Mouse (Mus musculus) erythroblast, embryonic 14.5 days (primary cell): Measurements from ENCODE around the gene Myo5c. TPM values are rescaled to one million over a fixed set of nuclear protein-coding genes. Genes with fewer than 3 reads are reported as not detected.
"Not testable (repeated sequence)": the region's sequence is repeated elsewhere in the genome, so short reads cannot be mapped to it uniquely, and the experiment has no call there.

Source experiments
- H3K27me3 ChIP-seq: 2 replicates; pipeline ENCODE4 v1.6.1; 2012; ENCODE audit warnings: inconsistent platforms; ENCODE audit not compliant: control insufficient read depth
- H3K36me3 ChIP-seq: 2 replicates; pipeline ENCODE4 v1.6.1; 2012; ENCODE audit warnings: mild to moderate bottlenecking, inconsistent platforms; ENCODE audit not compliant: control insufficient read depth
- H3K4me1 ChIP-seq: 2 replicates; pipeline ENCODE4 v1.6.1; 2012; ENCODE audit warnings: inconsistent platforms; ENCODE audit not compliant: control insufficient read depth
- H3K4me3 ChIP-seq: replicated peaks from 2 replicates; pipeline ENCODE3; 2012; ENCODE audit warnings: moderate library complexity, mild to moderate bottlenecking, inconsistent platforms
- H3K9me3 ChIP-seq: 2 replicates; pipeline ENCODE4 v1.6.1; 2012; ENCODE audit warnings: low read length, inconsistent platforms, mixed read lengths; ENCODE audit not compliant: control insufficient read depth
- GATA1 ChIP-seq: IDR thresholded peaks from 2 replicates; pipeline ENCODE4 v1.6.1; 2012; ENCODE audit warnings: low read length, inconsistent platforms, mixed read lengths
- TAL1 ChIP-seq: IDR thresholded peaks from 3 replicates; pipeline ENCODE4 v1.6.1; 2012; ENCODE audit warnings: low read length, inconsistent platforms, mixed read lengths
- polyA plus RNA-seq: library from polyadenylated mRNA; stranded (reverse); fragments of >175 nt; gene quantifications from 2 replicates; pipeline ENCODE4 v1.2.3, GENCODE M21; 2012

The Myo5c gene
- polyA plus RNA-seq, 1 experiment = not detected

- Histone ChIP-seq H3K4me3 (no peak overlapping the region), H3K9me3 (no peaks in the 10 kb centered on the region), H3K27me3 (peaks cover 6% of the 10 kb centered on the region; the same call in 1 of the 2 replicates), H3K36me3 (no peaks in the 10 kb centered on the region), H3K4me1 (no peaks in the 10 kb centered on the region)
- TF ChIP-seq TAL1 (no peak), GATA1 (no peak)
Observed at GRCm38 (mm10) chr9:75238179-75238578, 6.4 kb downstream of the Myo5c start.

GRCm38 (mm10) chr9:75243052-75243451 lies 11.2 kb downstream of the Myo5c start:
- TF ChIP-seq GATA1 (no peak), TAL1 (no peak)

GRCm38 (mm10) chr9:75243730-75244406 lies 12.0 kb downstream of the Myo5c start:
- no peaks in the 10 kb centered on the region for H3K36me3 ChIP-seq
- H3K9me3 ChIP-seq = no peaks in the 10 kb centered on the region
- H3K4me3 ChIP-seq = no peak overlapping the region
- no peaks in the 10 kb centered on the region for H3K4me1 ChIP-seq
- no peaks in the 10 kb centered on the region for H3K27me3 ChIP-seq
- no peak for TF ChIP-seq GATA1
- no peak for TF ChIP-seq TAL1

More at GRCm38 (mm10) chr9:75243052-75243451, 11.2 kb downstream of the Myo5c start:
- Histone ChIP-seq H3K27me3 (no peaks in the 10 kb centered on the region), H3K9me3 (no peaks in the 10 kb centered on the region), H3K4me1 (no peaks in the 10 kb centered on the region), H3K36me3 (no peaks in the 10 kb centered on the region), H3K4me3 (no peak overlapping the region)

GRCm38 (mm10) chr9:75244527-75244926 lies 12.7 kb downstream of the Myo5c start:
- Histone ChIP-seq H3K36me3 (no peaks in the 10 kb centered on the region), H3K4me1 (no peaks in the 10 kb centered on the region), H3K4me3 (no peak overlapping the region), H3K9me3 (no peaks in the 10 kb centered on the region), H3K27me3 (no peaks in the 10 kb centered on the region)
- no peak for TF ChIP-seq TAL1
- TF ChIP-seq GATA1 = no peak

- Histone ChIP-seq H3K27me3 (no peaks in the 10 kb centered on the region), H3K9me3 (no peaks in the 10 kb centered on the region), H3K4me1 (no peaks in the 10 kb centered on the region), H3K36me3 (no peaks in the 10 kb centered on the region), H3K4me3 (no peak overlapping the region)
- TF ChIP-seq GATA1 = no peak
- TF ChIP-seq TAL1 = no peak
Observed at GRCm38 (mm10) chr9:75246080-75246930, 14.5 kb downstream of the Myo5c start.

DNA sequence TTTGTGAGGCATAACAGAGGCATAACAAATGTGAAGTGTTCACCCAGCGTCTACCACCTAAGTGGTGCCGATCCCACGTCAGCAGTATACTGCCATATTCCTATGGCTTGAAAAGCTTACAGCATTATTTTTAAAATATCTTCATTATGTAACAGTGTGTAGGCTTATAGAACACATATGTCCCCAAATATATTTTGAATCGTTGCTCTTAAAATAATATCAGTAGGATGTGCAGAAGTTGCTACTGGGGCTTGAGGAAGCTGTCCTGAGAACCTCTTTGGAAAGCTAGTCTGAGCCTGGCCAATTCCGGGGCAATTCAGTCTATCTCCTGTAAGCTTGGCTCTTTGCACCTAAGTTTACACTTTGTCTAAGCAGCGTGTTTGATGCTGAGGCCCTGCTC lies 16.1 kb downstream of the Myo5c start:
- Histone ChIP-seq H3K9me3 (no peaks in the 10 kb centered on the region), H3K4me1 (no peaks in the 10 kb centered on the region), H3K27me3 (no peaks in the 10 kb centered on the region), H3K4me3 (no peak overlapping the region), H3K36me3 (no peaks in the 10 kb centered on the region)
- TF ChIP-seq TAL1 = no peak
- no peak for TF ChIP-seq GATA1

GRCm38 (mm10) chr9:75248359-75248758 lies 16.5 kb downstream of the Myo5c start:
- H3K4me3 ChIP-seq = no peak overlapping the region
- no peaks in the 10 kb centered on the region for H3K36me3 ChIP-seq
- TF ChIP-seq TAL1 = no peak
- TF ChIP-seq GATA1 = no peak
- H3K4me1 ChIP-seq = no peaks in the 10 kb centered on the region
- no peaks in the 10 kb centered on the region for H3K9me3 ChIP-seq
- H3K27me3 ChIP-seq = no peaks in the 10 kb centered on the region

GRCm38 (mm10) chr9:75248874-75249273 lies 17.1 kb downstream of the Myo5c start:
- no peaks in the 10 kb centered on the region for H3K36me3 ChIP-seq
- no peaks in the 10 kb centered on the region for H3K4me1 ChIP-seq
- no peak overlapping the region for H3K4me3 ChIP-seq
- no peaks in the 10 kb centered on the region for H3K27me3 ChIP-seq
- H3K9me3 ChIP-seq = no peaks in the 10 kb centered on the region
- TF ChIP-seq TAL1 = no peak

DNA sequence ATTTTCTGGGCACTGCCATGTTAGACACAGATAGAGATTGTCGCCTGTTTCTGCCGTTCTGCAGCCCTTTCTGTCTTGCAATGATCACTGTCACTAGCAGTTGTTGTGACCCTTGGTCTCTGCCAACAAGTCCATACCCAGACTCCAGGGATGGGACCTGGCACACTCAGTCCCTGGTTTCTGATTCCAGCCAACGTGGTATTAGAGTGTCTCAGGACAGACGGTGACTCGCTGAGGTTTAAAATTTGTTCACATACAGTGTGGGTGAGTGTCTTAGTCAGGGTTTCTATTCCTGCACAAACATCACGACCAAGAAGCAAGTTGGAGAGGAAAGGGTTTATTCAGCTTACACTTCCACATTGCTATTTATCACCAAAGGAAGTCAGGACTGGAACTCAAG lies 21.3 kb downstream of the Myo5c start:
- not testable (repeated sequence) for H3K27me3 ChIP-seq, H3K36me3 ChIP-seq, H3K4me1 ChIP-seq, H3K4me3 ChIP-seq, H3K9me3 ChIP-seq
